Mouse (Mus musculus): Measurements from ENCODE around the gene Immp2l. TPM values are rescaled to one million over a fixed set of nuclear protein-coding genes. Genes with fewer than 3 reads are reported as not detected.

Gene Immp2l
- total RNA-seq, 2 experiments from 2014 or later, result 5.2 to 8.1 TPM

DNA sequence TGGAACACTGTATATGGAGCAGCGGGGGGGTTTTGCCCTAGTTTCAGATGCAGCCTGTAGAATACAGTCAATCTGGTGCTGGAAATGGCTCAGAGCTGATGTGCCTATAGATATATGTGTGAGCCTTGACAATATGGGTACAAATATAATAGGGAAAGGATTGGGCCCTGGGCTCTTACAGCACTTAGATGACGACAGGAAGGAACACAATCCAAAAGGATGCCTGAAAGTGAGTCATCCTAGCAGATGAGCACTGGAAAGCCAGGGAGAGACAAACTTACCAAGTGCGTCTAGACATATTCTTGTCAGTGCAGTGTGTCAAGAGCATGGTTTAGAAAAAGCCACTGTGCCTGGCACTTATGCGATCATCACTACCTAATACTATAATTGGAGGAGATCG, 516.1 kb downstream of the Immp2l start:
- DNase-seq, result no peak

DNA sequence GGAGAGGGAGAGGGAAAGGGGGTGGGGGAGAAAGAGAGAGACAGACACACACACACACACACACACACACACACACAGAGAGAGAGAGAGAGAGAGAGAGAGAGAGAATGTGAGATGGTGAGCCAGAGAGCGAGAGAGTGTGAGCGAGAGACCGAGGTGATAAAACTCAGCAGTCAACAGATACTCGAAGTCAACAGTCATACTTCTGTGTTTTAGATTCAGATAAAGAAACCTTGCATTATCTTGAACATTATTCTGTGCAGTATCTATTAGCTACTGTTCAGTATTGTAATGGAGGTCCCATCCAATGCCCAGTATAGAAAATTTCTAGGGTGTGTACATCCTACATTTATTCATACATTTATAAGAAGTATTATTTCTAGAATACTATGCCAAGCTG, 527.7 kb downstream of the Immp2l start:
- DNase-seq, result no peak

DNA sequence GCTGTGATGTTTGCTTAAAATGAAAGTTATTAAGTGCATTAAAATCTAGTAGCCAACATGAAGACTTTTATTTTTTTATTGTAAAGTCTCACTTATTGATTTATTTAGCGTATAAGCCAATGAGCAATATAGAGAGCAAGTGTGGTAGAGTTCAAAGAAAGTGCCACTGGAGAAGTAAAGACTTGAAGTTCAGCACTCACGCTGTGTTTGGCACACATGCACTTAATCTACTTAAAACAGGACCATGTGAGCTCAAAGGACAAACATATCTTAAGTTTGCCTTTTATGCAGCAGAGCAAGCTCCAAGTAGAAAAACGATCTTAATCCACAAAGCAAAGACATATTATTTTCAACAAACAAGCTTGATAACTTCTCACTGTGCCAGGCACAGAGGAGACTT, 533.9 kb downstream of the Immp2l start:
- no peak for DNase-seq

DNA sequence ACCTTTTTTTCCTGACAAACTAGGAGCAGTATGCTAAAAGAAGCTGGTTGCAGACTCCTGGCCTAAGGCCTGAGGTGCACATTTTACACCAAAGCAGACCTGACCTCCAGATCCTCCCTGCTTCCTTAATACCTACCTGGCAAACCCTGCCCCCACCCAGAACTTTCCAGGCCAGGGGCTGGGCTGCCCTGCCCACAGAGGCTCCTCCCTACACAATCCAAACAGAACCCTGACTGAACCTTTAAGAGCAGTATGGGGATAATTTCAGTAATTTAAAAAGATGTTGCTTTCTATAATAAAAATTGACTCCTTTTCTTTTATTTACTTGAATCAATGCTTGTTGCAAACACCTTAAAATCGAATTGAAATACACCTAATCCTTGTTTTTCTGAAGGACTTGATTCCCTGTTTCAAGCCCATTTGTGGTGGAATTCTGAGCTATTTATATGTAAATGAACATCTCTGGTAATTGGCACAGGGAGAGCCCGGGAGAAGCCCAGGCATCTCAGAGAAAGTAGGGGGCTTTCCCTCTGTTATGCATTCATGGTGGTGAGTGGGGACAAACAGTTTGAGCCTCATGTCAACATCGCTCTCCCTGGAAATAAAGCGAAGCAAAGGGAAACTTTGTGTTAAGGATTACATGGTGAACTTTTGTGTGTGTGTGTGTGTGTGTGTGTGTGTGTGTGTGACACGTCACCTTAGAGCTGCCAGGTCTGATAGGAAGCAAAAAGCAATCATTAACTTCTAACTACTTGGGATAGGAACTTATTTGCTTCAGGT, 535.3 kb downstream of the Immp2l start:
- no peak for DNase-seq

- DNase-seq, result no peak
Measured at GRCm38 (mm10) chr12:41565540-41566432, 541.9 kb downstream of the Immp2l start.

- no peak for DNase-seq
Measured at GRCm38 (mm10) chr12:41566433-41566794, 542.5 kb downstream of the Immp2l start.

DNA sequence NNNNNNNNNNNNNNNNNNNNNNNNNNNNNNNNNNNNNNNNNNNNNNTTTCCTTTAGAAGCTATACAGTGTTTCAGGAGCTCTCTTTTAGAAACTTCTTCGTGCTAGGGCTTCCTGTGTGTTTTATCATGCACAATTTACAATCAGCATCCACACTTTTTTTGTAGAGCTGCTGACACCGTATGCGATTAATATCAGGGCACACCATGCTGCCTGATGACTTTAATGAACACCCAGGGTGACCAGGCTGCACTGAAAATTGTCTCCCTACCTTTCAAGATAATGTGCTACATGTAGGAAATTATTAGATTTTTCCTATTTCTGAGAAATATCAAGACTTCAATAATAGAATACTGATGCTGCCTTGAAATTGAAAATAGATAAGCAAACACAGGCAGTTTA, 549.9 kb downstream of the Immp2l start:
- no peak for DNase-seq

DNA sequence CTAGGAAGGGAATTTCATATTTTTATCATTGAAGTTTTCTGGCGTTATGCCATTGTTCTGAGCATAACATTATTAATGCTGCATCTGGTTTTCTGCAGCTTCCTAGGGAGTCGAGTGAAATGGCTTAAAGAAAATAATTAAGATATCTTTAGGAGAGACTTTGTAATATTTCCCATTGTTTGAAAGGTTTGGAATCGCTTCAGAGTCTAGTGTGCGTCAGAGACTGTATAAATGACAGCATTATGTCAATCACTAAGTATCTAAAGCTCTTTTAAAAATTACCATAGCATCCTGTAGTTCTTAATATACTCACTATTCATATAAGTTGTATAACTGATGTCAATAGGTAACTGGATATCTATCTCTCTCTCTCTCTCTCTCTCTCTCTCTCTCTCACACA, 551.3 kb downstream of the Immp2l start:
- DNase-seq, result no peak

DNA sequence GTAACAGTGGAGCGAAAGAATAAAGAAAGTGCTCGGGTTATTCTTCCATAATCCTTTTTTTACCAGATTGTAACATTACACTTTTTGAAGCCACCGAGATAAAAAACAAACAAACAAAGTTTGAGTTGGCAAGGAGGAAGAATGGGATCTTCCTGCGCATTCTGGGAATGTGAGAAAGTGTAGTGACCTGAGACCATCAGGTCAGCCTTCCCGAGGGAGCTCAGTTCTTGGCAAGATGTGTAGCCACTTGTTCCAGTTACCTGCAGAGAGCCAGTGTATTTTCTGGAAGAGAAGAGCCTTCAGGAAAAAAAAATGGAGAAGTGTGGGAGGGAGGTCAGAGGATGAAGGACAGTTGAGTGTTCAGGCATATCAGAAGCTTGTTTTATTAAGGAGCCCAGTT, 569.5 kb downstream of the Immp2l start:
- no peak for DNase-seq

- DNase-seq, result no peak
Measured at GRCm38 (mm10) chr12:41594037-41594436, 570.1 kb downstream of the Immp2l start.

- DNase-seq, result no peak
Measured at GRCm38 (mm10) chr12:41615271-41615670, 591.4 kb downstream of the Immp2l start.

GRCm38 (mm10) chr12:41621341-41621740, 597.5 kb downstream of the Immp2l start:
- DNase-seq, result no peak

DNA sequence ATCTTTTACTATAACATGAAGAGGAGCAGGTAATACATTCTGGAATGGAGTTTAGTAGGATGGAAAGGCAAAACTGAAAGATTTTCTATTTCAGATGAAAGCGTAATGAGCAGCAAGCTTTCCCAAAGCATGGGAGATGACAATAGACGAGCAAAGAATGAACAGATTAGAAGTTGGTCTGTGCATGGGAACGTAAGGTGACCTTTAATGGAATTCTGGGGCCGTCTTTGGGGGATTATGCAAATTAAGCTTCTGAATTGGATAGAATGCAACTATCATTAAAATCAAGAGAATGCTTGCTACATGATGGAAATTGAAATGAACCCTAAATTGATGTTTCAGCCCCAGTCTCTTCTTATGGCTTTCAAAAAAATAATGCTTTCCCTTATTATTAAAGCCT, 619.4 kb downstream of the Immp2l start:
- DNase-seq, result no peak

GRCm38 (mm10) chr12:41644802-41645551, 621.1 kb downstream of the Immp2l start:
- no peak for DNase-seq

DNA sequence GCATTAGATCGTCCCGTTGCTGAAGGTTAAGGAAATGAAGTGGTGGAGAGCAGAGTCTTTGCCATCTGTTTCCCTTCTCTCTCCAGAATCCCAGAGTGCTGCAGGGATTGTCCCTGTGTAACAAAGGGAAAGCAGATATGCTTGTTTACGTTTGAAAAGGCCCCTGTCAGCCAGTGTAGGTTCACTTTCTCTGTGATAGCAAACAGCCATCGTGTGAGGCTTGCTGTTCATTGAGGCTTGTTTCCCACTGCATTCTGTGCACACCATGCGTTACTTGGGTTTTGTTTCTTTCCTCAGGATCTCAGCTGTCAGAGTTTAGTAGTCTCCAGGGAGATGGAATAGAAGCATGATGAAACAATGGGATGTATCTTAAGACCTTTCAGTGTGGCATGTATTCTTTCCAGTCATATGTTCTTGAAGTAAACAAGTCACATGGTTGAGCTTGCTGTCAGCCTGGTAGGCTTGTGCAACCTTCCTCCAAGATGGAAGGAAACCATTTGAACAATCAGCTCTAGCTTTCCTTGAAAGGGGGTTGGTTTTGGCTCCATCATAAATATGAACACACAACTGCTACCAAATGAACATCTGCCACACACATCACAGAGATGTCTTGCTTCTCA, 623.2 kb downstream of the Immp2l start:
- DNase-seq, result no peak

DNA sequence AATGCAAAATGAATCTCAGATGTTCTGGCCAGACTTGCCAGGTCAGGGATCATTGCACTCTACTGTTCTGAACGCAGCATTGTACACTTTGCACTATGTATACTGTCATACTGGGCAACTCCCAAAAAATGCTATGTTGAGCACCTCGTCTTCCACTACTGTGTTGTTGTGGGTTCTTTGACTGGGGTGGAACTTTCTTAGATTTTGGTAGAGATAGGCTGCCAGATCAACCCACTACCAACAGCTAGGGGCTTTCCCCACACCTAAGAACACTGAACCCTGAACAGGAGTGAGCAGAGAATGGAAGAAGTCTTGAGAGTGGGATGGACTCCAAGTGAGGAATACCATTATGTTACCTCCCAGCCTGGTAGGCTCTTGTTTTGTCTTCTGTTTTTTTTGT, 623.8 kb downstream of the Immp2l start:
- no peak for DNase-seq

GRCm38 (mm10) chr12:41649826-41650541, 626.1 kb downstream of the Immp2l start:
- DNase-seq, result no peak

GRCm38 (mm10) chr12:41668280-41668679, 644.4 kb downstream of the Immp2l start:
- no peak for DNase-seq

- no peak for DNase-seq
Measured at GRCm38 (mm10) chr12:41669481-41669880, 645.6 kb downstream of the Immp2l start.

GRCm38 (mm10) chr12:41674861-41675260, 651.0 kb downstream of the Immp2l start:
- DNase-seq, result no peak

DNA sequence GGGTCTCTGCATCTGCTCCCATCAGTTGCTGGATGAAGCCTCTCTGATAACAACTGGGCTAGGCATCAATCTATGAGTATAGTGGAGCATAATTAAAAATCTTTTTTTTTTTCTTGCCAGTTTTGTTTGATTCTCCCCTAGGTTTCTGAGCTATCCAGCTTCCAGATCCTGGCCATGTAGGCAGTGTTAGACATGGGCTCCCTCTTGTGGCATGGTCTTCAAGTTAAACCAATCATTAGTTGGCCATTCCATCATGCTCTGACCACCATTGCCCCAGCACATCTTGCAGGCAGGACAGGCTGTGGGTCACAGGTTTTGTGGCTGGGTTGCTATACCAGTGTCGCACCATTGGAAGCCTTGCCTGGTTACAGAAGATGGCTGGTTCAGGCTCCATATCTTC, 656.3 kb downstream of the Immp2l start:
- no peak for DNase-seq

DNA sequence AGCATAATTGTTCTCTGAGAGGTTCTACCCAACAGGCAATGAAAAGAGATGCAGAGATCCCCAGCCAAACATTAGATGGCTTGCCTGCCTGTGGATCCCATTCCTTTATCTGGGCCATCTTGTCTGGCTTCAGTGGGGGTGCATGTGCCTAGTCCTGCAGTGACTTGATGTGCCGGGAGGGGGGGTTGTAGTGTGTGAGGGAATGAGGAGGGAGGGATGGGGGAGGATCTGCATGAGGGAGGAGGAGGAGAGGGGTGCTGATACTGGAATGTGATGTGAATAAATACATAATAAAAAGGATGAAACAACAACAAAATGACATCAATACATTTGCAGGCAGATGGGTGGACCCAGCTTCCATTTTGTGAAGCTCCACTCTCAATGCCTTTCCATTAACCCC, 658.3 kb downstream of the Immp2l start:
- no peak for DNase-seq

Data from heart, postnatal 4 days (tissue).